Mouse (Mus musculus) embryo, embryonic 10 days (tissue): Measurements from ENCODE around the gene Megf6.

Source experiments
- DNase-seq: peaks from one replicate; pipeline ENCODE4 v3.0.0-alpha.2; 2015; ENCODE audit warnings: low spot score

Megf6 gene

GRCm38 (mm10) chr4:154213586-154213985 is 43.1 kb downstream of the Megf6 start:
- no peak for DNase-seq

- DNase-seq = no peak
These were observed 43.5 kb downstream of the Megf6 start for GRCm38 (mm10) chr4:154214075-154214474.

- DNase-seq = no peak
These were observed 47.3 kb downstream of the Megf6 start for GRCm38 (mm10) chr4:154217711-154218350.

- no peak for DNase-seq
These were observed 52.2 kb downstream of the Megf6 start for GRCm38 (mm10) chr4:154222773-154223172.

- DNase-seq = peak; percentile 64
These were observed 53.9 kb downstream of the Megf6 start for GRCm38 (mm10) chr4:154224267-154224969.

- no peak for DNase-seq
These were observed 54.4 kb downstream of the Megf6 start for GRCm38 (mm10) chr4:154224970-154225309.

GRCm38 (mm10) chr4:154226678-154227077 is 56.1 kb downstream of the Megf6 start:
- no peak for DNase-seq

GRCm38 (mm10) chr4:154228336-154228735 is 57.8 kb downstream of the Megf6 start:
- no peak for DNase-seq

GRCm38 (mm10) chr4:154229569-154229968 is 59.0 kb downstream of the Megf6 start:
- DNase-seq = no peak

GRCm38 (mm10) chr4:154231380-154231779 is 60.9 kb downstream of the Megf6 start:
- no peak for DNase-seq

- DNase-seq = no peak
These were observed 61.8 kb downstream of the Megf6 start for GRCm38 (mm10) chr4:154232295-154232694.

- DNase-seq = no peak
These were observed 65.5 kb downstream of the Megf6 start for GRCm38 (mm10) chr4:154236001-154236400.

GRCm38 (mm10) chr4:154236893-154237292 is 66.4 kb downstream of the Megf6 start:
- DNase-seq = peak; percentile 51

- peak; percentile 67 for DNase-seq
These were observed 66.8 kb downstream of the Megf6 start for GRCm38 (mm10) chr4:154237306-154237705.

- DNase-seq = no peak
These were observed 68.7 kb downstream of the Megf6 start for GRCm38 (mm10) chr4:154239199-154239598.

- DNase-seq = no peak
These were observed 70.1 kb downstream of the Megf6 start for GRCm38 (mm10) chr4:154240608-154241007.

GRCm38 (mm10) chr4:154245342-154245741 is 74.8 kb downstream of the Megf6 start:
- no peak for DNase-seq

- DNase-seq = peak; percentile 94
These were observed 75.8 kb downstream of the Megf6 start for GRCm38 (mm10) chr4:154246115-154247040.

GRCm38 (mm10) chr4:154247207-154248091 is 76.9 kb downstream of the Megf6 start:
- peak; percentile 41 for DNase-seq

- no peak for DNase-seq
These were observed 77.7 kb downstream of the Megf6 start for GRCm38 (mm10) chr4:154248092-154248805.

- no peak for DNase-seq
These were observed 78.8 kb downstream of the Megf6 start for GRCm38 (mm10) chr4:154249316-154249715.
